Mouse (Mus musculus): Measurements from ENCODE around the gene Flrt2.

The Flrt2 gene

GRCm38 (mm10) chr12:95737571-95737970 is 45.5 kb downstream of the Flrt2 start:
- no peak for DNase-seq (ENCODE audit: low spot score in 2 of 2)

GRCm38 (mm10) chr12:95738031-95738430 is 46.0 kb downstream of the Flrt2 start:
- no peak for DNase-seq (ENCODE audit: low spot score in 2 of 2)

GRCm38 (mm10) chr12:95738491-95739135 is 46.6 kb downstream of the Flrt2 start:
- no peak for DNase-seq (ENCODE audit: low spot score in 2 of 2)

GRCm38 (mm10) chr12:95739739-95740138 is 47.7 kb downstream of the Flrt2 start:
- DNase-seq (ENCODE audit: low spot score in 2 of 2): no peak

- no peak for DNase-seq (ENCODE audit: low spot score in 2 of 2)
Measured at GRCm38 (mm10) chr12:95741296-95741695, 49.3 kb downstream of the Flrt2 start.

- no peak for DNase-seq (ENCODE audit: low spot score in 2 of 2)
Measured at GRCm38 (mm10) chr12:95744307-95744706, 52.3 kb downstream of the Flrt2 start.

GRCm38 (mm10) chr12:95746856-95747579 is 55.0 kb downstream of the Flrt2 start:
- DNase-seq (ENCODE audit: low spot score in 2 of 2): no peak

GRCm38 (mm10) chr12:95748760-95749159 is 56.7 kb downstream of the Flrt2 start:
- no peak for DNase-seq (ENCODE audit: low spot score in 2 of 2)

- DNase-seq (ENCODE audit: low spot score in 2 of 2): no peak
Measured at GRCm38 (mm10) chr12:95749248-95749647, 57.2 kb downstream of the Flrt2 start.

GRCm38 (mm10) chr12:95759212-95759746 is 67.3 kb downstream of the Flrt2 start:
- DNase-seq (ENCODE audit: low spot score in 2 of 2): no peak

GRCm38 (mm10) chr12:95765255-95765654 is 73.2 kb downstream of the Flrt2 start:
- DNase-seq (ENCODE audit: low spot score in 2 of 2): no peak

GRCm38 (mm10) chr12:95769041-95769440 is 77.0 kb downstream of the Flrt2 start:
- DNase-seq (ENCODE audit: low spot score in 2 of 2): no peak

GRCm38 (mm10) chr12:95770251-95770650 is 78.2 kb downstream of the Flrt2 start:
- DNase-seq (ENCODE audit: low spot score in 2 of 2): no peak

- no peak for DNase-seq (ENCODE audit: low spot score in 2 of 2)
Measured at GRCm38 (mm10) chr12:95790146-95790545, 98.1 kb downstream of the Flrt2 start.

- no peak for DNase-seq (ENCODE audit: low spot score in 2 of 2)
Measured at GRCm38 (mm10) chr12:95816660-95817059, 124.6 kb downstream of the Flrt2 start.

Data from thymus, postnatal 10 days (tissue).